ENCODE assay signal across 6 mouse cellular contexts in genomic region chr2:177903276-177903675, GRCm38 (mm10). TPM values are rescaled to one million over a fixed set of nuclear protein-coding genes. Genes with fewer than 3 reads are reported as not detected.
DNase-seq lines count a peak whose midpoint lies in the region.
"Had no signal": no experiment of that assay in that cellular context is flagged by ENCODE, and none has a peak within 500 bp of the region (broad histone marks: within the 10 kb centered on the region; RNA-seq: fewer than 3 reads in every experiment).

No protein-coding gene starts in this region.

- peak; percentile 94 for DNase-seq in heart, adult 11 months
- DNase-seq in heart, adult 18-20 months: peak; percentile 8 to 43
- peak; percentile 29 to 54 for DNase-seq in heart, adult 9 months (ENCODE audit: low spot score in 2 of 2)
- peak; percentile 10 for DNase-seq in lung, postnatal 10 days
- DNase-seq in lung, postnatal 36 days: peak; percentile 2

RNA-seq across cellular contexts. Expression of gene Gm14327, which starts 6.4 kb away (rescaled TPM):
- total RNA-seq in heart, adult 18-20 months (2021): 10 to 100 TPM; 47.3 to 59.0 TPM
- total RNA-seq: MEL had no signal

RNA-seq across cellular contexts. Expression of gene Zfp972, which starts 22.1 kb away (rescaled TPM):
- total RNA-seq in heart, adult 18-20 months (2021): under 1 TPM; 0.82 to 0.95 TPM

RNA-seq across cellular contexts. Expression of gene Gm14326, which starts 53.8 kb away (rescaled TPM):
- total RNA-seq in heart, adult 18-20 months (2021): 10 to 100 TPM; 39.1 to 42.1 TPM

Comparison
In these comparisons a context has a peak if more than half of its experiments do, and no peak if none do; other contexts are left out.
1. Peak in every context shown above with its lines: DNase-seq.
2. DNase-seq: peak in every context shown above with its lines; median percentile 94 in heart, adult 11 months; 42 in heart, adult 9 months; 26 in heart, adult 18-20 months; 10 in lung, postnatal 10 days; 2 in lung, postnatal 36 days.